Mouse (Mus musculus): Measurements from ENCODE around the gene Pik3c2a.
A peak's percentile ranks its signal among the peaks of the same experiment; 100 is the strongest.

Gene Pik3c2a

GRCm38 (mm10) chr7:116443004-116443696 lies at the start of gene Pik3c2a:
Pik3c2a (minus strand) TSS chr7:116443449.
- DNase-seq (ENCODE audit: extremely low spot score): peak; percentile 95

GRCm38 (mm10) chr7:116491113-116491512 lies 47.9 kb upstream of the Pik3c2a start:
- DNase-seq (ENCODE audit: extremely low spot score): no peak

GRCm38 (mm10) chr7:116485062-116485601 lies 41.9 kb upstream of the Pik3c2a start:
- no peak for DNase-seq (ENCODE audit: extremely low spot score)

DNA sequence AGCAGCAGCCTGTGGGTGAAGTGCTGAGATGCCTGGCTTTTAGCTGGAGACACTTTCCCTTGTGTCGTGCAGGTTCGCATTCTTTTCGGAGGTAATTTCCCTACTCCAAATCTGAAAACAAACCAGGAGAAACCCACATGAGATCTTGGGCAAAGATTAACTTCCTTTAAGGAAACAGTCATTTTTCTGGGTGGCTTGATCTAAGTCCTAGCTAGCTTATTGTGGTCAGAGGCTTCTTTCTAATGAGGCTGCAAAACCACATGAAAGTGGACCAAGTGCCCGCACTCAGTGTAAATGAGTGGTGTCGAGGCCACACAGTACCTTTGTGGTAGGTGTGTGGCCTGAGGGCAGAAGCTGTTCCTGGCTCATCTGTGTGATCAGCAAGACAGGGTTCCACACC lies 41.0 kb upstream of the Pik3c2a start:
- DNase-seq (ENCODE audit: extremely low spot score): no peak

DNA sequence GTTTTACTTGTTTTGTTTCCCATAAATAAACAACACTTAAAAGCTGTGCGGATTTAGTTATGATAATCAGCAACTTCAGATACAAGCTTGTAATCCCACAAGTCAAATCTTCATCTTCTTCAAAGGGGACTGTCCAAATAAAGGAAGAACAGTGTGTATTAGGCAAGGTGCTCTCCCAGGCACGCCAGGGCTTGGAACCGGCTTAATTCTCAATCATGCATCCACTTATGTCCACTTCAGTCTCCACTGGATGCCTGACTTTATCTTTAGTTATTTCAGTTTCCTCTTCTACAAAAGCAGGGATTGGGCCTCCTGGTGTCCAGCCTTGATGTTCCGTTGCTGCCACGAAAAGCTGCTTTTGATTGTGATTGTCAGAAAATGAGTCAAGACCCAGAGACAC lies 40.5 kb upstream of the Pik3c2a start:
- DNase-seq (ENCODE audit: extremely low spot score): no peak

GRCm38 (mm10) chr7:116483106-116483505 lies 39.9 kb upstream of the Pik3c2a start:
- no peak for DNase-seq (ENCODE audit: extremely low spot score)

DNA sequence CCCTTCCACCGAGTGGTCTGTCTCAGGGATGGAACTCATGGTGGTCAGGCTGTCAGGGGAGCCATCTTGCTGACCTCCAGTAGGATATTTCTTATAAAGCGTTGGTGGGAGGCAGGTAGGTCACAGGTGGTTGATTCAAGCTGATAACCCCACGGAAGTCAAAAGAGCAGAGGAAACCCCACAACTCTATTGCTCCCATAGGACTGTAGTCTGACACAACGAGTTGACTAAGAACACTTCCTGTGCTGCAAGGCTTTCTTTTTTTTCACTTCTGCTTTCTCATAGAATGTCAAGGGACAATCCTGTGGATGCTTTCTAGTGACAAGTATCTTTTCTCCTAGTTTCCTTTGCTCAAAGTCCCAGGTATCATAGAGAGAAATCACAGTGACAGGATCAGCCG lies 33.0 kb upstream of the Pik3c2a start:
- no peak for DNase-seq (ENCODE audit: extremely low spot score)

GRCm38 (mm10) chr7:116475836-116476235 lies 32.6 kb upstream of the Pik3c2a start:
- DNase-seq (ENCODE audit: extremely low spot score): no peak

DNA sequence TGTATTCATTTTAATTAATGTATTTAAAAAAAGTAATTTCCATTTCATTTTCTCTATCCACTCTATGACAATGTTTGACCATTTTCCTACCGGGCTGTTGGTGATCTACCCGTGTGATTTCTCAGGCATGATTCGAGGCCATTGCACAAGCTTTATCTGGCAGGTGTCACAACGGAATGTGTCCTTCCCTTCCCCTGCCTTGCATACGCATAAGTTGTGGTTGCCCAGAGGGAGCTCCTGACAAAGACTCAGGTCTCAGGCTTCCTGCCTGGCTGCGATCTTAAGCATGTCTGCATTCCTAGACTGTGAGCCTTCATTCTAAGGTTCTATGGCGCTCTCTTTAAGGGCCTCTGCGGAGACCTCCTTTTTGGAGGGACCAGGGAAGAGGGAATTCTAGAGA lies 18.9 kb upstream of the Pik3c2a start:
- DNase-seq (ENCODE audit: extremely low spot score): no peak

DNA sequence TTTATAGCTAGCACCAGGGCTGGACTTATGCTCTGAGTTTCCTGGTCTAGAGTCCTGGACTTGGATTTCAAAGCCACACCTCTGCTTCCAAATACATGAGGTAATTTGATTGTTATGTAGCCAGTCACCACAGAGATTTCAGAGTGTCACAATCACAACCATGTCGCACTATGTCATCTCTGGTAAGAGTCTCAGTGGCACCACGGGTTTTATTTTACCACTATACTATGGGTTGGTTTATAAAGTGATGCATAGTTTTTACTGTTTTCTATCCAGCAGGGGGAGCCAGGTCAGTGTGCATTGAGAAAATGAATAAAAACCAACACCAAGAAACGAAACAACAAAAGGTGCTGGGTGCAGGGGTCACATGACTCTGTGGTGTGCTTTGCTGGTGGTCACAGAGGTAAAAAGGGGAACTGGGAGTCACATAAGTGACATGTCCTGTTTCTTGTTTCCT lies 15.8 kb upstream of the Pik3c2a start:
- DNase-seq (ENCODE audit: extremely low spot score): peak; percentile 7

- no peak for DNase-seq (ENCODE audit: extremely low spot score)
Observed at GRCm38 (mm10) chr7:116457391-116457790, 14.1 kb upstream of the Pik3c2a start.

- no peak for DNase-seq (ENCODE audit: extremely low spot score)
Observed at GRCm38 (mm10) chr7:116456964-116457363, 13.7 kb upstream of the Pik3c2a start.

GRCm38 (mm10) chr7:116446645-116447044 lies 3.4 kb upstream of the Pik3c2a start:
- no peak for DNase-seq (ENCODE audit: extremely low spot score)

DNA sequence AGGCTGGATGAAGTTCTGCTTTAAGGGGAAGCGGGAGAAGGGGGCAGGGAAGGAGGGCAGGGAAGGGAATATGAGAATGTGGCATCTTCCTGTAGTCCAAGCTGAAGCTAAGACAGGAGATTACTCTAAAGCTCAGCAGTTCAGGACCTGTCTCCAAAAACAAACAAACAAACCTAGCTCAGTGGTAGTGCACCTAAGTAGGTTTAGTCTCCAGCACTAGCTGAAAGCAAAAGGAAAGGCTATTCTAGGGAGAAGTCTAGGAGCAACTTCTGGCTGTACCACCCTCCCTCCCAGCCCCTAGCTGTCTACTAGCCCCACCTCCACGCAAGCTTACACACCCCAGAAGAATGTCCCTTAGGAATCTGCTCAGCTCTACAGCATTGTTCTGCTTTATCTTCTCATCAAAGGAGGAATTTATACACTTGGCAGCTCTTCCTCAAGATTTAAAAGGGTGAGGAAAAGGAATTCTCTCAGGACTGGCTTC lies 1.1 kb upstream of the Pik3c2a start:
- DNase-seq (ENCODE audit: extremely low spot score): peak; percentile 58

GRCm38 (mm10) chr7:116443697-116444325 lies 562 bp upstream of the Pik3c2a start:
- DNase-seq (ENCODE audit: extremely low spot score): no peak

GRCm38 (mm10) chr7:116442226-116442625 lies 1.0 kb downstream of the Pik3c2a start:
- DNase-seq (ENCODE audit: extremely low spot score): peak; percentile 19

DNA sequence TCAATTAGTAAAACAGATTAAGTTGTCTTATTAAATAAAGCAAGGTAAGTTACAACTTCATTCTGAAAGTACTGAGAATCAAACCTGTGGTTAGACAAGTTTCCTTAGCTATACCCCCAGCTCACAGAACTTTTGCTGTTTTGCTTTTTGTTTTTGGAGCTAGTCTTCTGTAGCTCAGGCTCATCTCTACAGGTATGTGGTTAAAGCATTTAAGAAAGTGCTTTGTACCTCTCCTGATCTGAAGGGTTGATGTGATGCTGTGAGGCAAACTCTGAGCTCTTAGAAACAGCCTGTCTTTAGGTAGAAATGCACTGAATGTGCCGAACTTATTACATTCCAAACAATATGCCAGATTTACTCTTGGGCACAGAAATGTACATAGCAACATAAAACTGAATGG lies 1.9 kb downstream of the Pik3c2a start:
- no peak for DNase-seq (ENCODE audit: extremely low spot score)

DNA sequence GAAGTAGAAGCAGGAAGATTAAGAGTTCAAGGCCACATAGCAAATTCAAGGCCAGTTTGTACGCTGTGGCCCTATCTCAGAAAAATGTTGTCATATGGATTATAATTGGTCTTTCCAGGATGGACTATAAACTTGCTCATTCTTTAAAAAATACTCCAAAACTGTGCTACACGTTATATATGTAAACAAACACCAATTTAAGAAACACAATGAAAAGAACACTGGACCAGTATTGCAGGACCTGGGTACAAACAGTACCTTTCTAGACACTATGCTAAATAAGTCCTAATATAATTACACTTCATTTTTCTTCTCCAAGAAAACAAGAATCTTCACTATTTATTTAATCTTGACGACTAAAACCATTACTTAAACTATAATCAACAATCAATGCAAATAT lies 11.6 kb downstream of the Pik3c2a start:
- no peak for DNase-seq (ENCODE audit: extremely low spot score)

DNA sequence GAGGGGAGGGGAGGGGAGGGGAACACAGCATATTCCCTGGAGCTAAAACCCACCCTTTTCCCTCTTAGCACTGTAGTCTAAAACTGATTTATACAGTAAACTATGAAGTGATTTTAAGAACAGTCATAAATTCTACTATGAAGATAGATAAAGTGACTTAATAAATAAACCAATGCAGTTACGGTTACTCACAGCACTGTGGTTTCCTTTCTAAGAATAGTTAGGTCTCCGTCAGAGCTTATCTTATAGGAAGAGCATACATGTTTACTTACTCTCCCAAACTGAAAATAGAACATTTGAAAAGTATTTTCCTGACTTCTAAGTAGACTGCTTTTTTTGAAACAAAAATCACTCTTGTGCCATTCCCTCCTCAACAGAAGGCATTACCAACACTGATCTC lies 12.3 kb downstream of the Pik3c2a start:
- DNase-seq (ENCODE audit: extremely low spot score): no peak

- DNase-seq (ENCODE audit: extremely low spot score): no peak
Observed at GRCm38 (mm10) chr7:116427206-116427605, 16.0 kb downstream of the Pik3c2a start.

GRCm38 (mm10) chr7:116425771-116426170 lies 17.5 kb downstream of the Pik3c2a start:
- no peak for DNase-seq (ENCODE audit: extremely low spot score)

- no peak for DNase-seq (ENCODE audit: extremely low spot score)
Observed at GRCm38 (mm10) chr7:116421081-116421480, 22.2 kb downstream of the Pik3c2a start.

GRCm38 (mm10) chr7:116409438-116409837 lies 33.8 kb downstream of the Pik3c2a start:
- DNase-seq (ENCODE audit: extremely low spot score): no peak
